Mouse (Mus musculus) Patski (cell line): ENCODE measurements around the gene B230118H07Rik. TPM values are rescaled to one million over a fixed set of nuclear protein-coding genes. Genes with fewer than 3 reads are reported as not detected.
A peak's percentile ranks its signal among the peaks of the same experiment; 100 is the strongest.

Experiments
- ATAC-seq: fragments of 100-300 bp; one replicate; pipeline ENCODE4 v1.8.0; 2021
- CTCF ChIA-PET: fragments of 350-600 bp; sonication (Branson Sonifier 250); formaldehyde crosslinking; loops from one replicate; lab custom pipeline; 2022; ENCODE audit warnings: inconsistent platforms; lab: Charles Lee
- POLR2A ChIA-PET: fragments of 350-600 bp; sonication (Branson Sonifier 250); formaldehyde crosslinking; loops from one replicate; lab custom pipeline; 2022; ENCODE audit warnings: antibody characterized with exemption, inconsistent platforms; lab: Charles Lee
- DNase-seq: peaks from one replicate; pipeline ENCODE4 v3.0.0-alpha.2; 2011; ENCODE audit warnings: low read depth, low spot score
- H3K27me3 ChIP-seq: fragments of 371-371 bp; one replicate; pipeline ENCODE4 v1.5.1; 2021
- CTCF ChIP-seq: fragments of 100-300 bp; IDR thresholded peaks from one replicate; pipeline ENCODE4 v1.5.1; 2021
- in situ Hi-C: fragments of 300-500 bp; cut with MboI; formaldehyde crosslinking; loops from 3 replicates; pipeline ENCODE4 v1.11.1; 2018; ENCODE audit warnings: low pct_unique_long_range_greater_than_20kb, mixed read lengths
- polyA plus RNA-seq: library from polyadenylated mRNA; unstranded; gene quantifications from one replicate; pipeline ENCODE4 v1.2.3, GENCODE M21; 2021

B230118H07Rik gene
- polyA plus RNA-seq, 1 experiment from 2014 or later: 42.7 TPM

GRCm38 (mm10) chr2:101592886-101593285, 56.4 kb downstream of the B230118H07Rik start:
- no peaks in the 10 kb centered on the region for H3K27me3 ChIP-seq
- ChIA-PET CTCF (interaction anchor here (0.8 to 1.7 kb wide), 3 partner anchors 12 to 120 kb away, joined by 3 to 4 read pairs (median 4); no protein-coding TSS in a partner anchor), POLR2A (no interaction called here)
- in situ Hi-C loops: no loop called here
- no peak for TF ChIP-seq CTCF
- ATAC-seq (peak; percentile 40), DNase-seq (no peak)

- peak; percentile 76 for ATAC-seq
- no peaks in the 10 kb centered on the region for H3K27me3 ChIP-seq
- no peak for TF ChIP-seq CTCF
- POLR2A ChIA-PET: no interaction called here
- peak; percentile 35 for DNase-seq
- CTCF ChIA-PET: interaction anchor here (0.8 to 1.4 kb wide), 3 partner anchors 9 to 119 kb away, joined by 3 to 4 read pairs (median 3); no protein-coding TSS in a partner anchor
- in situ Hi-C loops: no loop called here
These were observed 57.1 kb downstream of the B230118H07Rik start for GRCm38 (mm10) chr2:101592023-101592841.

GRCm38 (mm10) chr2:101591356-101591755, 58.0 kb downstream of the B230118H07Rik start:
- in situ Hi-C loops: no loop called here
- TF ChIP-seq CTCF: no peak
- ChIA-PET POLR2A (no interaction called here), CTCF (interaction anchor here (0.9 to 1.4 kb wide), 2 partner anchors 8 to 10 kb away, joined by 3 read pairs; no protein-coding TSS in a partner anchor)
- no peaks in the 10 kb centered on the region for H3K27me3 ChIP-seq
- ATAC-seq (no peak), DNase-seq (no peak)

GRCm38 (mm10) chr2:101581418-101581817, 67.9 kb downstream of the B230118H07Rik start:
- ATAC-seq (no peak), DNase-seq (no peak)
- no peaks in the 10 kb centered on the region for H3K27me3 ChIP-seq
- ChIA-PET POLR2A (no interaction called here), CTCF (interaction anchor here (0.9 to 1.4 kb wide), 2 partner anchors 10 to 12 kb away, joined by 3 to 4 read pairs; no protein-coding TSS in a partner anchor)
- TF ChIP-seq CTCF: no peak
- in situ Hi-C loops: no loop called here

- ATAC-seq (no peak), DNase-seq (no peak)
- ChIA-PET POLR2A (no interaction called here), CTCF (interaction anchor here (0.9 to 1.4 kb wide), 3 partner anchors 11 to 21 kb away, joined by 3 to 4 read pairs (median 3); no protein-coding TSS in a partner anchor)
- H3K27me3 ChIP-seq: no peaks in the 10 kb centered on the region
- in situ Hi-C loops: no loop called here
- TF ChIP-seq CTCF: no peak
These were observed 68.4 kb downstream of the B230118H07Rik start for GRCm38 (mm10) chr2:101580977-101581376.

- H3K27me3 ChIP-seq: no peaks in the 10 kb centered on the region
- DNase-seq (no peak), ATAC-seq (no peak)
- no peak for TF ChIP-seq CTCF
- CTCF ChIA-PET: interaction anchor here (1.1 to 1.4 kb wide), 2 partner anchors 13 to 20 kb away, joined by 3 to 4 read pairs; no protein-coding TSS in a partner anchor
- in situ Hi-C loops: no loop called here
- POLR2A ChIA-PET: no interaction called here
These were observed 68.9 kb downstream of the B230118H07Rik start for GRCm38 (mm10) chr2:101580428-101580827.

- POLR2A ChIA-PET: no interaction called here
- TF ChIP-seq CTCF: no peak
- ATAC-seq (no peak), DNase-seq (no peak)
- in situ Hi-C loops: no loop called here
- no peaks in the 10 kb centered on the region for H3K27me3 ChIP-seq
- CTCF ChIA-PET: interaction anchor here (1.1 kb wide), 1 partner anchor 20 kb away, joined by 3 read pairs; no protein-coding TSS in a partner anchor
These were observed 69.3 kb downstream of the B230118H07Rik start for GRCm38 (mm10) chr2:101580027-101580426.

GRCm38 (mm10) chr2:101577243-101577642, 72.1 kb downstream of the B230118H07Rik start:
- TF ChIP-seq CTCF: no peak
- in situ Hi-C loops: no loop called here

GRCm38 (mm10) chr2:101569230-101569629, 80.1 kb downstream of the B230118H07Rik start:
- in situ Hi-C loops: no loop called here
- CTCF ChIA-PET: no interaction called here
- ATAC-seq: no peak

More at GRCm38 (mm10) chr2:101577243-101577642, 72.1 kb downstream of the B230118H07Rik start:
- no peaks in the 10 kb centered on the region for H3K27me3 ChIP-seq
- ATAC-seq (no peak), DNase-seq (no peak)
- ChIA-PET CTCF (no interaction called here), POLR2A (no interaction called here)

GRCm38 (mm10) chr2:101567490-101567889, 81.8 kb downstream of the B230118H07Rik start:
- no peak for TF ChIP-seq CTCF
- ATAC-seq: no peak
- ChIA-PET CTCF (no interaction called here), POLR2A (no interaction called here)
- in situ Hi-C loops: no loop called here
- no peaks in the 10 kb centered on the region for H3K27me3 ChIP-seq
- DNase-seq: no peak

More at GRCm38 (mm10) chr2:101569230-101569629, 80.1 kb downstream of the B230118H07Rik start:
- TF ChIP-seq CTCF: no peak
- H3K27me3 ChIP-seq: no peaks in the 10 kb centered on the region
- POLR2A ChIA-PET: no interaction called here
- no peak for DNase-seq

GRCm38 (mm10) chr2:101563776-101564175, 85.6 kb downstream of the B230118H07Rik start:
- no peak for TF ChIP-seq CTCF
- CTCF ChIA-PET: no interaction called here
- DNase-seq: no peak
- no peaks in the 10 kb centered on the region for H3K27me3 ChIP-seq
- POLR2A ChIA-PET: no interaction called here
- no peak for ATAC-seq
- in situ Hi-C loops: no loop called here
